Mouse (Mus musculus) spleen, adult 2 months (tissue): ENCODE results near the gene Naif1.

Experiments
- CTCF ChIP-seq: fragments of 200-500 bp; IDR thresholded peaks from 2 replicates; pipeline ENCODE4 v1.5.1; 2011; ENCODE audit warnings: mild to moderate bottlenecking, inconsistent platforms; ENCODE audit not compliant: insufficient read depth, insufficient read length, insufficient replicate concordance; ENCODE audit errors: extremely low read depth
- POLR2A ChIP-seq: fragments of 200-500 bp; IDR thresholded peaks from 2 replicates; pipeline ENCODE4 v1.6.1; 2011; ENCODE audit warnings: low read depth, low read length, inconsistent platforms

- TF ChIP-seq CTCF (no peak), POLR2A (no peak)
These were observed 29.6 kb upstream of the Naif1 start for GRCm38 (mm10) chr2:32420647-32421046.
